Mouse (Mus musculus): ENCODE results near the gene Lgi4.

Gene Lgi4

DNA sequence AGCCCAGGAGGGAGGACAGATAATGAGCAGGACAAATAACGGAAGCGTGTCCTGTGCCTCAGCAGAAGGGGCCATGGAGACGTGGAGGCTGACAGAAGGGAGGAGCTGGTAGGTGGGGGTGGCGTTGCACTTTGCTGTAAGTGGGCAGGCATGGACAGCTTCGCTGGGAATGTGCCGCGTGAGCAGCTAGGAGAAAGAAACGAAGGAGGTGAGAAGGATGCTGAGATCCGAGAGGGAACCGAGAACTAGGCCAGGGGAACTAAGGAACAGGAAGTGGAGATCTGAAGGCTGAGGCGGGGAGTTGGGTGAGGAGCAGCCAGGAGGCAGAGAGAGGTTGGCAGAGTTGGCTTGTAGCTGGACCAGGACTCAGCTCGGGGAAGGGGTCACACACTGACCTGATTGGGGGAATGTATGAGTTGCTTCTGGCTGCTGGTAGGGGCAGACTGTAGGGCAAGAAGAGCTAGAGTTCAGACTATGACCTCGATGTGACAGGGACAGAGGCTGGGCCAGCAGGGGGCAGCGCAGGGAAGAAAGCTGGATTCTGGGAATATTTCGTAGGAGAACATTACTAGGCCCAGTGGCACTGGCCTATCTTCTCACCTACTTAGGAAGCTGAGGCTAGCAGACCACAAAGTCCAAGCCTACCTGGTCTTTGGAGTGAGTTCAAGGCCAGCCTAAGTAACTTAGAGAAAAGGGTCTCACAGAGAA, 46.1 kb downstream of the Lgi4 start:
- no peak for DNase-seq (ENCODE audit: low spot score in 2 of 2)

- DNase-seq (ENCODE audit: low spot score in 2 of 2) = no peak
These were observed 47.0 kb downstream of the Lgi4 start for GRCm38 (mm10) chr7:31106166-31106565.

DNA sequence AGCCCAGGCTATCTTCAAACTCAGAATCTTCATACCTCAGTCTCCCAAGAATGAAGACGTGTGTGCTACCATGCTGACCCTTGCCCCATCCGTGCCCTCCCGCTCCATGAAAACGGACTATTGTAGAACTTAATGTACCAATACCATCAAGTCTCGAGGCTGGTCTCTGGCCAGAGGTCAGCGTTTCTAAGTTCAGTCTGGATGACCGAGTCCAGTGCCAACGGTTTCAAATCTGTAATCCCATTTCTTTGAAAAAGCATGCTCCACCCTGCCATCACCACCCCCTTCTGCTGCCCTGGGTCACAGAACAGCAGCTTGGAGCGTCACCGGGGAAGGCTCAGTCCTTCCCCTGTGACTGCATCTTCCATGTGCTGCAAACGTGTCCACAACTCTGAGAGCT, 48.6 kb downstream of the Lgi4 start:
- DNase-seq (ENCODE audit: low spot score in 2 of 2) = no peak

DNA sequence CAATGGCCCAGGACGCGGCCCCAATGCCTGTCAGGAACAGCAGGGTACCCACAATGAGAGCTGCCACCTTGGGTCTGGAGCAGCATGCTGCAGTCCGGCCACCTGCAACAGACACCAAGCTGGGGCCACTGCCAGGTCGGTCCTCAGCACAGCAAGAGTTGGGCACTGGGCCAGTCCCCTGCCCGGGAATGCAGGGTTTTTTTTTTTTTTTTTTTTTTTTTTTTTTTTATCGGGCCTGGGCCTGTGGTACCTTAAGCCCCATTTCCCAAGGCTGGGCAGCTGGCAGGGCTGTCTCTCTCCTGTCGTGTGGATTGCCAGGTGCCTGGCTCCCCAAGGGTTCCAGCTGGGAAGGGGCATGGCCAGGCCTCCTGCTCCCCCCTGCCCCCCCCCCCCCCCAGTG, 49.9 kb downstream of the Lgi4 start:
- no peak for DNase-seq (ENCODE audit: low spot score in 2 of 2)

DNA sequence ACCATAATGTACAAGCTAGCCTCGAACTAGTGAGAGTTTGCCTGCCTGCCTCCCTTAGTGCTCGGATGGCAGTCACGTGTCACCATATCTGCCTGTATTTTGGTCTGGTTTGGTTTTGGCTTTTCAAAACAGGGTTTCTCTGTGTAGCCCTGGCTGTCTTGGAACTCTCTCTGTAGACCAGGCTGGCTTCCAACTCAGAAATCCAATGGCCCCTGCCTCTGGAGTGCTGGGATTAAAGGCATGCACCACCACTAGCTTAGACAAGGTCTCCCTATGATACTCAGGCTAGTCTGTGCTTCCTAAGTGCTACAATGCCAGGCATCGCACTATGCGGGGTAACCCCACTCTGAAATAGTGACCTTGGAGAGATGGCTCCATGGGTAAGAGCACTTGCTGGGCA, 50.7 kb downstream of the Lgi4 start:
- DNase-seq (ENCODE audit: low spot score in 2 of 2) = no peak

DNA sequence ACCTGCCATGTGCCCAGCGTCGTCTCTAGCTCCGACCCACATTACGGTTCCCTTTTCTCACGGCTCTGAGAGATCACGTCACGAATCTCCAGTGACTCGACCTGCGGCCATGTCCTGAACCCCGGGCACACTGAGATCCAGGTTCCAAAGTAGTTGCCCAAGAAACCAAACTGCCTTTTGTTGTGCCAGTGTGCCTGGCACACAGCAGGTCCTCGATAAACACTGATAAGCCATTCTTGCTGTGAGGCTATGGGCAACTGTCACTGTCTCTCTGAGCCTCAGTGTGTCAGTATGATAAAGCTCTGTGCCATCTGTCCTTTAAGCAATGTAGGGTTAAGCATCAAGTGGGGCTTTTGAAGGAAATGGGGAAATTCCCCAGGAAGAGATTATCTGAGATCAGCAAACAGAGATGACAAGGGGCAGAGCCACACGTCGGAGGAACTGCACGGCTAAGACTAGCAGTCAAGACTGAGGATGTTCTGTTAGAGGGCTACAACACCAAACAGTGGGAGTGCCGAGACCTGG, 51.8 kb downstream of the Lgi4 start:
- DNase-seq (ENCODE audit: low spot score in 2 of 2) = no peak

- no peak for DNase-seq (ENCODE audit: low spot score in 2 of 2)
These were observed 52.9 kb downstream of the Lgi4 start for GRCm38 (mm10) chr7:31112036-31112435.

DNA sequence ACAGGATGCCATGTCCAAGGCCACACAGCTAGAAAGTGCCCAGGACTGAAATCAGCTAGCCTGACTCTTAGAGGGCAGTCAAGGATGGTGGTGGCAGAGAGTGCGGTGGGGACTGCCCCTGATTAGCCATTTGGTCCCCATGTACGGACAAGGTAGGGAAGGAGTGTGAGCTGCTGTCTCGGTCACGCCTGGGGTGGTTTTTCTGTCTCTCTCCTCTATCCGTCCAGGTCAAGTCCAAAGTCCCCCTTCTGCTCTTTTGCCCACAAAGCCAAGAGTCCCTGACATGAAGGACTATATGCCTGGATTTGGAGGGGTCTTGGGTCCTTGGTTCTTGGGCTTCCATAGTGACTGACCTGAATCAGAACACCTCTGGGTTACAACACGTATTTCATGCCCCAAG, 54.7 kb downstream of the Lgi4 start:
- DNase-seq (ENCODE audit: low spot score in 2 of 2) = no peak

GRCm38 (mm10) chr7:31114646-31115045, 55.5 kb downstream of the Lgi4 start:
- DNase-seq (ENCODE audit: low spot score in 2 of 2) = no peak

DNA sequence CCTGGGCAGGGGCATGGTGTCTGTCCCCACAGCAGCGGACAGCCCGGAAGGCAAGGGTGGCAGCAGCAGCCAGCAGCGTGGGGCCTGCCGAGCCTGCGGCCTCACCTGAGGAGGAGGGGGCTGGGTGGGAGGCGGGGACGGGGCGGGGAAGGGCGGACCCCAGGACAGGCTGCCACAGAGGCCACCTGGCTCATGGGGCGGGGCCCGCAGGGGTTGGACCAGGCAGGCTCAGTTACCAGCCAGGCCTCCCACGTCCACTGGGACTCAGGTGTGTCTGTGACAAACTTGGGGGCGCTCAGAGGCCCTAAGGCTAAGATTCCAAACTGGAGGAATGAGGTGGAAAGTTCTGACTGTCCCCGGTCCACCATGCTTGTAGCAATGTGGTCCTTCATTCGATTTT, 56.0 kb downstream of the Lgi4 start, which contains the start of gene Hpn:
Hpn (minus strand) TSS at position 109 of the 400 bp plus-strand sequence.
- DNase-seq (ENCODE audit: low spot score in 2 of 2) = no peak

GRCm38 (mm10) chr7:31115587-31116043, 56.5 kb downstream of the Lgi4 start:
- DNase-seq (ENCODE audit: low spot score in 2 of 2) = no peak

GRCm38 (mm10) chr7:31116721-31117145, 57.6 kb downstream of the Lgi4 start:
- no peak for DNase-seq (ENCODE audit: low spot score in 2 of 2)

DNA sequence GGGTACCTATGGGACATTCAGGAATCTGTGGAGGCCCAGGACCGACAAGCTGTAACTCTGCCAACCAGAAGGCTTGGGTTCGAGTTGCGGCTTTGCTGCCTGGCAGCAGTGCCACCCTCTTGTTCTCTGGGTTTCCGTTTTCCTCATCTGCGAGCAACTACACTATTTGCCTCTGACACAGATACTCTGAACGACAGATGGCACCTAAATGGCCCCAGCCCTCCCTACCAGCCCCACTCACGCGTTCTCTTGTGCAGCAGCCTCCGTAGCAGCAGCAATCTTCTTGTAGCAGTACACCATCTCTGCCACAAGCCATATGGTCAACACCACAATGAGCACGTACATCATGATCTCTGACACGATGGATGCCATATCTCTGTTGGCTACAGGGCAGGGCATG, 58.3 kb downstream of the Lgi4 start:
- no peak for DNase-seq (ENCODE audit: low spot score in 2 of 2)

DNA sequence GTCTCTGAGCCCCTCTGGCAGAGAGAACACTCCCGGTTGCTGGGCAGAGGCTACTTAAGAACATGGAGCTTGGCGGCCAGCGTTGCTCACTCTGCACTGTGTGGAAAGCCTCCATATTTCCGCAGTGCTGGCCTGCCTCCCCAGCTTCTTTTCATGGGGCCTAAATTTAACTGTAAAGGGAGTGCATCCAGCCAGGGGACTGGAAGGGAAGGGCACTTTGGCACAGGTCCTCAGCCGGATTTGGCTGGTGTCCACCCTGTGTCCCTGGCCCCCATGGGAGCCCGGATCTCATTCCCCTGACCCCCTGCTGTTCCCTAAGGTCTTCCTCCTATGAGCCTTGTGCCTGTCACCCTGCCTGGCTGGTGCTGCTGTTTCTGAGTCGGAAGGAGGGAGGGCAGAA, 59.3 kb downstream of the Lgi4 start:
- no peak for DNase-seq (ENCODE audit: low spot score in 2 of 2)

- no peak for DNase-seq (ENCODE audit: low spot score in 2 of 2)
These were observed 60.4 kb downstream of the Lgi4 start for GRCm38 (mm10) chr7:31119556-31119955.

All from spleen, postnatal 14 days (tissue).